Mouse (Mus musculus): Measurements from ENCODE around the gene Xbp1.
"Not testable (repeated sequence)": the region's sequence is repeated elsewhere in the genome, so short reads cannot be mapped to it uniquely, and the experiment has no call there.

The Xbp1 gene

DNA sequence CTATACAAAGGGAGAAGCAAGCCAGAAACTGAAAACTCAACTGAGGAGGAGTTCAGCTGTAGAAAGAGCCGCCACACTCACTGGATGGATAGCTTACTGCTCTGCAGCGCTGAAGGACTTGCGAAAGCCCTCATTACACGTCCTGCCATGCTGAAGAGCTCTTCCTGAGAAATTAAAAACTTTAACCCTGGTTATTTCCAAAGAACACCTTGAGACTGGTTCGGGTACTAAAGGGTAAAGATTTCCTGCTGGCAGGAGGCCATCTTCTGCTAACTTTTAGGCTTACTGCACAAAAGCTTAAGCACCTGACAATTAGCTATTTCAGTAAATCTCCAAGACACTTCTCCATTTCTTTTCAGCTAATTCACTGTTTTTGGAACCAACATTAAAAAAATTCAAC, 9.7 kb downstream of the Xbp1 start:
- no peak for DNase-seq

DNA sequence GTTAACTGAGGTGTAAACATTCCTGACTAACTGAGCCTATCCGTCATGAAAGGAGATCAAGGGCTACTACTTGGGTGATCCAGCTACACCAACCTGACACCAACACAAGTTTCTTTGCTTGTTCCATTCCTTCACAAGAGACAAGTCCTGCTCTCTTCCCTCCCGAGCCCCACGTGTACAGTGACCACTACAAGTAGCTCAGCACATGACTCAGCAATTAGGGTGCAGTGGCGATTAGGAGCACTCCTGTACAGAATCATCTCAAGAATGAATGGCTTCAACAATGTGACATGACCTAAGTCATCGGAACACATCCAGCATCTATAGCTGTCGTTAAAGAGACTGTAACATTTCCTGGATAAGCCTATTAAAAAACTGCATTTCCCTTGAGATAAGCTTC, 10.3 kb downstream of the Xbp1 start:
- DNase-seq: no peak

DNA sequence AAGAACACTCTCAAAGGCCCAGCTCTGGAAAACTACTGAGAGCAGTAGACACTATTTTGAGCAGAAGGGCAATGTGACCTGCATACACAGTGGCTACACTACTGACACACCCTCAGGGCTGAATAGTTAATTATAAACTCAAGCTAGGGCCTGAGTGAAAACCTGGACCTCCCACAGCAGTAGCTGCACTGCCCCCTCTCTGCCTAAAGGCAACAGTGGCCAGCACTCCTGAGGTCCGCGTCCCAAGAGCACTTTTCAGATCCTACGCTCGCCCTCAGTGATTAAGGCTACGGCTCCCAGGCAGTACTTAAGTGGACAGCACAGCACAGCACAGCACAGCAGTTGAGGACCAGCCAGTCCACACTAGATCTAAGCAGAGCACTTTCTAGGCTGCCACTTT, 12.6 kb downstream of the Xbp1 start:
- DNase-seq: no peak

DNA sequence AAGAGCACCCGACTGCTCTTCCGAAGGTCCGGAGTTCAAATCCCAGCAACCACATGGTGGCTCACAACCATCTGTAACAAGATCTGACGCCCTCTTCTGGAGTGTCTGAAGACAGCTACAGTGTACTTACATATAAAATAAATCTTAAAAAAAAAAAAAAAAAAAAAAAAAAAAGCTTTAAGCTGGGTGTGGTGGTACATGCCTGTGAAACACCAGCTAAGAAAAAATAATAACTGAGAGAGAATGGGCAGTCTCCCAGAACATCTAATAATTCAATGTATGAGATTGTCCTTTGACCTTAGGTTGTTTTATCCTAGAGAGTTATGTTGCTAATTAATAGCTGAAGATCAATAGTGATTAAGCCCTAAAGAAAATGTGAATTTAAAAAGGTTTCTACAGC, 17.0 kb downstream of the Xbp1 start:
- not testable (repeated sequence) for DNase-seq

DNA sequence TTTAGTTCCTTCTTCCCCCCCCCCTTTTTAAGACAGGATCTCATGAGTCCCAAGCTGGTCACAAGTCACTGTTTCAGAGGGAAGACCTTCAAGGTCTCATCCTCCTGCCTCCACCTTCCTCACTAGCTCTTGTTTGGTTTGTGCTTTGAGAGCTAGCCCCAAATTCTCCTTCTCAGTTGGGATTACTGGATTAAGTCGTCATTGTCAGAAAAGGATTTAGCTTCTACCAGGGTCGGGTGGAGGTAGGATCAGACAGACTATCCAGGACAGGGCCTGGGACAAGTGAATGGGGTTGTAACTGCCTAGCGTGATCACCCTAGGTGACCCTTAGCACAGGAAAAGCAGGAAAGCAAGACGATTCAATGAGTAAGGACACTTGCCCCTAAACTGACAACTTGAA, 19.9 kb downstream of the Xbp1 start:
- DNase-seq: no peak

DNA sequence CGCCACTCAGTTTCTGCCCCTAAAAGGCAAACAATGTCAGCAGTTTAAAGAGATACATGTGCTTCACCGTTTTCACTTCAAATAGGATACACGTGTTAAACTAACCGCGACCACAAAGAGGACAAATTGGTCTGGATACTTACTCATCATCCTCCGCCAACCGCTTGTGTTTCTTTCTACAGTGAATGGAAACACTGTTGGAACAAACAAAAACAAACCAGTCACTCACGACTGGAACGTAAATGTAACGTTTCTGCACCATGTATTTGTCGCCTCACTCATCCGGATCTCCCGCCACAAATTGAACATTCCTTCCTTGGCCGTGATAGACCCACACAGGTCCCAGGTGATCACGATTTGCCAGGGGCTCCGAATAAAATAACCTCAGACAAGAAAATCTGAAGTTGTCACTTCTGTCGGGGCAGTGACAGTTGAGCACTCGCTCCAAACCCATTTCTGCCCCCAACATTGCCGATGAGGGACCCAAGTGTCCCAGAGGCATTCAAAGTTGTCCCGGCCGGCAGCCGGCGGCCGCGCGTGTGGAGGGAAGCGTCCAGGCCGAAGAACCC, 20.9 kb downstream of the Xbp1 start:
- peak in 1 of 2 experiments; percentile 15 for DNase-seq

DNA sequence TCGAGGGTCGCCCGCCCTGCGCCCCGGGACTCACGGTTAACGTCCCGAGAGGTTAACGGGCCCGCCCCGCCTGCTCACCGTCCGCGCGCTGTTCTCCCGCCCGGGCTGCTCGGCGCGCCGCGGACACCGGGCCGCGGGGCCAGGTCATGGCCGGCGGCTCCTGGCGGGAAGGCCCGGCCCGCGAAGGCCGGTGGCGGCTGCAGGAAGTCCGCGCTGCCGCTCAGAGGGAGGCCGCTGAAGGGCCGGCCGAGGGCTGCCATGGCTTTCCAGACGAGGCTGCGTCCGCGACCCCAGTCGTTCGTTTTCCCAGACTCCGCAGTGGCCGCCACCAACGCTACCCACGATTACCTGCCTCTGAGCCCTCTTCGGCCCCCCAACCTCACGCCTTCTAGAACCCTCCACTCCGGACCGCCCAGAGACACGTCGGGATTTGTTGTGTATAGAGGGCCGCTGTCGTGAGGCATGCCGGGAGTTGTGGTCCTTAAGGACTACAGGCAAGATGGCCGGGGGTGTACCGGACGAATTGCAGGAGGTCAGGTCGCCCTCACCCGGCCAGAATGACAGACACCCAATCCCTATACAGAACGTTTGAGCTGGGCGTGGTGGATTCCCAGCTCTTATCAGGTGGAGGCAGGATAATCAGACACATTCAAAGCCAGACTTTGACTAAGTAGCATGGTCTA, 21.5 kb downstream of the Xbp1 start, which contains the start of gene Ccdc117:
Gene Ccdc117 (minus strand): TSS at position 389 of the 683 bp plus-strand sequence.
- DNase-seq: peak; percentile 85 to 91

DNA sequence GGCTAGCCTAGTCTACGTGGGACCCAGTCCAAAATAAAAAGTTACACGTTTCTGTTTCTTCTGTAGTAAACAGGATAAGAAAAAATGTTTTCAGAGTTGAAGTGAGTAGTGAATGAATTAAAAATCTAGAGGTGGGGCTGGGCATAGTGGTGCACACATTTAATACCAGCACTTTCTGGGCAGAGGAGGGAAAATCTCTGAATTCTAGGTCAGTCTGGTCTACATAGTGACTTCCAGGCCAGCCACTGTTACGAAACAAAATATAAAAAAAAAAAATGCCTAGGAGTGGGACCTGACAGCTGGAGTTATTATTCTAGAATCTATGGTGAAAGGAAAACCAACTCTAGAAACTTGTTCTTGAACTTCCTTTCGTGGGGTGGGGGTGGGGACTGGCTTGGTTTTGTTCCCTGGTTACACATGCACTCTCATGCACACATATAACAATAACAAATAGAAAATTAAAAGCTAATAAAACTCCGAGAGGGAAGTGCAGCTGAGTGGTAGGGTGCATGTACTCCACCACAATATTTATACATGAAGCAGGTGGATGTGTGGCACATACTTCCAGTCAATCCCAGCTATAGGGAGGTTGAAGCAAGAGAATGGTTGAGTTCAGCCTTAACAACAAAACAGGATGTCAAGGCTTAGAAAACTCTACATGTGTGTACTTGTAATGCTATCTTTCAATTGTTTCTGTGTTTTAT, 22.2 kb downstream of the Xbp1 start:
- no peak for DNase-seq

DNA sequence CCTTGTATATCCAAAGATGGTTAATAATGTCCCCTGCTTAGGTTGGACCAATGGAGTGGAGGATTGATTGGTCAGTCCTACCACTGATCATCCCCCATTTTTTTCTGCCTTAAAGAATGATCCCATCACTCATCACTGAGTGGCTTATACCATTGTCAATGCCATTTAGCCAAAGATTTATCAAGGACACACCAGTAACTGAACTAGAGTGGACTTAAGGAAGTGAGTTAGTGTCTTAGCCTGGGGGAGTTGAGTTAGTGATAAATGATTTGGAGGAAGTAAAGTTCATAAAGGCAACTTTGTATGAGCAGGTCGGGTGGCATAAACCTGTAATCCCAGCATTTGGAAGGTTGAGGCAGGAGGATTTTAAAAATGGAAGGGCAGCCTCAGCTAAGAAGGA, 22.8 kb downstream of the Xbp1 start:
- DNase-seq: no peak

DNA sequence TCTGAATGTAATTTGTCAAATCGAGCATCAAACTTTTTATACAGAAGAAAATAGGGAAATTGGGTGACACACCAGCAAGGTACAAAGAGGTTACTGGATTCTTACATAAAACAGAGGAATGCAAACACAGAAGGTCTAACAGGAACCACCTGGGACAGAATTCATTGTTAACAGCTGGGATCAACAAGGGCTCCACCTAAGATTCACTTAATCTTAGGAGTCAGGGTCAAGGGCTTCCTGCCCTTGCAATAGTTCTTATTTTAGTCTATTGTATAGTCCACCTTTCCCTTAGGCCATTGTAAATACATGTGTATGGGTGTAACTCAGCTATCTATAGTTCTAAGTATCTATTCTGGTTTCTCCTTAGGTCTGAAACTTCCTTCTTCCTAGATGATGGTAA, 24.2 kb downstream of the Xbp1 start:
- DNase-seq: not testable (repeated sequence)

DNA sequence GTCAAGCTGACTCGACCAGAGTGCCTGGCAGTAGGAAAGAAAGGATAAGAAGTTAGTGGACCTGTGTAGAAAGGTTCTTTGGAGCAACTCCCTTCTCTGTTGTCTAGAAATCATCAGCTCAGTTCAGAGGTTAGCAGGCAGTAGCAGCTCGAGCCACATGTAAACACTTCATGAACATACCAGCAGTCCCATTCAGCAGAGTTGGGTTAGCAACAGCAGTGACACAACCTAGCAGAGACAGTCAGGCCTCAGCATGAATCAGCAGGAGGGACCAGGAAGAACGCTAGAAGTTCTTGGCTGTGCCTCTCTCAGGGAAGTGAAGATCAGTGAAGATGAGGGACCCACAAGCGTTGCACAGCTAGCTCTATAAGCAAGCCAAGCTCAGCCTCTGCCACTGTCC, 25.0 kb downstream of the Xbp1 start:
- DNase-seq: no peak

DNA sequence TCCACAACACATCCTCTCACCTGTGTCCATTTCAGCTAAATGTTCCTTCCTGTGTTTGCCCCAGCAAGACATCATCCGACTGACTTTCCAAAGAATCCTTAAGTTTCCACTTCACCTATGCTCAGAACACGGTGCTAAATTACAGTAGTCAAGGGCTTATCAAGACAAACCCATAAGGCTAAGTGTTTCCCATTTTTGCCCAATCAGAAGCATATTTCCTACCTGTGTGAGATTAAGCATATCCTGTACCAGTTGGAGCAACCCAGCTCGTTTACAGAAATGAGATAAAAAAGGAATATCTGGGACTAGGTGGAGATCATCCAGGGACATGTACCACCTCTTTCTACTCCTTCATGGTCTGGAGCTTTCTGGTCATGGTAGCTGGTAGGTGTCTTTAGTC, 26.2 kb downstream of the Xbp1 start:
- no peak for DNase-seq

DNA sequence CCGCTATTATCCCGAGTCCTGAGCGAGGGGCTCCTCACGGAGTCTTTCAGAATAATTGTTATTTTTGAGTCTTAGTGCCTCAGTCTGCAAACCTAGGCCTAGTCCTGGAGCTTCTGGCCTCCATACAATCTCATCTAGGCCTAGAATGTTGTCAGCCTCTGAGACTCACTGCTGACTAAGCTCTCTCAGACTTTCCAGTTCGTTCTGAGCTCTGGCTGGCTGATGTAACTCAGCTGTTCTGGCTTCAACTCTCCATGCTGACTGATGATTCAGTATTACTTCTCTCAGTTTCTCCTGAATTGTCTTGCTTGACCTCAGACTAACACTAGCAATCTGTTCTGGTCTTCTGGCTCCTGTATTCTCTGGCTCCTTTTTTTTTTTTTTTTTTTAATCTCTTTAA, 31.0 kb downstream of the Xbp1 start:
- no peak for DNase-seq

DNA sequence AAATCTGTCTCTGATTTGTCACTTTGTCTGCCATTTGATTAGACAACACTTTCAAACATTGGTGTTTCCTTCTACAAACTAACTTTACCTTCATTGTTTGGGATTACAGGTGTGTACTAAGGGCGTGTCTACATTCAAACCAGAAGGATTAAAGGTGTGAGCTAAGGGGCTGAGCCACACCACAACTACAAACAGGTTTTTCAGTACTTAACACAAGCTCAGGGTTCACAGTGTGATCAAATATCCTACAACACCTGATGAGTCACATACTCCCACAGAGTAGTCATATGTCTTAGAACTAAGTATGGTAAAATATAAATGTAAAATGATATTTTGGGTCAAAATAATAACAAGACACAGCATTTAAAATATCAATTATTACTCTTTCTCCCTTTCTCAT, 31.5 kb downstream of the Xbp1 start:
- DNase-seq: no peak

DNA sequence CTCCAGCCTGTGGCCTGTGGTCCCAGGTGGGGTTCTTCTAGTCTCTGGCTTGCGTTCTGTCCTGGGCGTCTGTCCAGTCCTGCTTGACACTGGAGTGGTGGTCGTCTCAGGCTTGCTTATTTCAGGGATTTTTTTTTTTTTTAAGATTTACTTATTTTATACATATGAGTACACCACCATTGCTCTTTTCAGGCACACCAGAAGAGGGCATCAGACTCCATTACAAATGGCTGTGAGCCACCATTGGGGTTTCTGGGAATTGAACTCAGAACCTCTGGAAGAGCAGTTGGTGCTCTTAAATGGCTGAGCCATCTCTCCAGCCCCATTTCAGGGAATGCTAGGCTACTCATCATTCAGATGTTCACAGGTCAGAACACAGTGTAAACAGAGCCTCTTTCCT, 39.8 kb downstream of the Xbp1 start:
- no peak for DNase-seq

DNA sequence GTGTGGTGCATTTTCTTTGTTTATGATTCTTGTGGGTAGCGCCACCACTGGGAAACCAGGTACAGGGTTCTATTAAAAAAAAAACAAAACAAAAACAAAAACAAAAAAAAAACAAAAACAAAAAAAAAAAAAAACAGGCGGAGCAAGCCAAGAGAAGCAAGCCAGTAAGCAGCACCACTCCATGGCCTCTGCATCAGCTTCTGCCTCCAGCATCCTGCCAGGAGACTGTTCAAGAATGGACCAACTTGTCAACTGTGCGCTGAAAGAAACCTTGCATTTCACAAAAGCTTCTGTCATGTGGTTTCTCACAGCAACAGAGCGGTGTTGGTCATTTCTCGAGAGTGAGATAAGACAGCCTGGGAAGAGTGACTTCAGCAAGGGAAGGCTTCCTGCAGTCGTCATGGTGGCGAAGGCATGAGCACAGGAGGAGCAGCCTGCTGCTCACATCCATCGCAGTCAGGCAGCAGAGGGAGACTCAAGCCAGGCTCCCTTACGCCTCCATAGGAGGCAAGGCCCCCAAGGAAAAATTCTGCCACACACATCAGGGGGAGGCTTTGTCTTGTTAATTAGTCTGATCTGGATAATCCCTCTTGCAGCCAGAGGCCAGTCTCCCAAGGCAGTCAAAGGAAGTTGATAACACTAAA, 42.3 kb downstream of the Xbp1 start:
- no peak for DNase-seq

DNA sequence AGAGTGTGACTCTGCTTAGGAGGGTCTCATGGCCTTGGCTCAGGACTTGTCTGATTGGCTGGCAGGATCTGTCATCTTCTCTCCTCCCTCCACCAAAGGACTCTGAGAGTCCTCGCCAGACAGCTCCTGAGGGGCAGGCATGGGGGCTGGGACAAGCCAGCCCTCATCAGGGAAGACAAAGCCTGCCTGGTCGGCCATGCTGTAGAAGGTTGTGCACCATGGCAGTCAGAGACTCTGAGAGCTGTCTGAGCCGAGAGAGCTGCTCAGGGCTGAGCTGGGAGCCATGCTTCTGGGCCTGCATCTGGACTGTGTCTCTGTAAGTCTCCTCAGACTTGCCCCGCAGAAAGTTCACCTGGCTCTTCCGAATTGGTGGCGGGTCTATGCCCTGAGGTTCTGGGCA, 43.4 kb downstream of the Xbp1 start:
- no peak for DNase-seq

DNA sequence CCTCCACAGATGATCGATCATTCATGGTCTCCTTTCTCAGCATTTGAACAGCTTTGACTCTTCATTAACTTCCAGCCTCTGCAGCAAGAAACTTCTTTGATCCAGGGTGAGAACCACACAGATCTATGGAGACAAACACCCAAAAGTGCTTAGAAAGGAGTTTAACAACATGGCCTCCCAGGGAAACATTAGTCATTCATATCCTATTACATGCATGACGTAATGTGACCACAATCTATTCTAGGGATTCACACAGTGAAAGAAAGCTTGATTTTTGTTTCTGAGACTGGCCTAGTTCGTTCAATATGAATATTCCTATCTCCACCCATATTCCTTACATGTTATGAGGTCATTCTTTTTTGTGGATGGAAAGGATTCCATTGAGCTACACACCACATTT, 45.1 kb downstream of the Xbp1 start:
- DNase-seq: no peak

DNA sequence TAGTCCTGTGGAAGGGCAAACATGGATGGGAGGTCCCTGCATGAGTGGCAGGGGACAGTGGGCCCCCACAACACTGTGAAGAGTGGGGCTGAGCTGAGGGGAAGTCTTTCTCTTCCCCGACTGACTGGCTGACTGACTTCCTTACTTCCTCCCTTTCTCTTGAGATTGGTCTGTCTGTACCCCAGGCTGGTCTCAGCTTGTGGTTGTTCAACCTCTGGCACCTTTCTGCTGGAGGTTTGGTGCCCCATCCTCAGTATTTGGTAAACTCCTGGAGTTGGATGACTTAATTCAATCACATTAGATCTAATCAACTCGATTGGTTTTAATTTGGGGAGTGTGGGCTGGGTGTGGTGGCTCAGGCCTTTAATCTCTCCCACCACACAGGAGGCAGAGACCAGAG, 46.0 kb downstream of the Xbp1 start:
- no peak for DNase-seq

DNA sequence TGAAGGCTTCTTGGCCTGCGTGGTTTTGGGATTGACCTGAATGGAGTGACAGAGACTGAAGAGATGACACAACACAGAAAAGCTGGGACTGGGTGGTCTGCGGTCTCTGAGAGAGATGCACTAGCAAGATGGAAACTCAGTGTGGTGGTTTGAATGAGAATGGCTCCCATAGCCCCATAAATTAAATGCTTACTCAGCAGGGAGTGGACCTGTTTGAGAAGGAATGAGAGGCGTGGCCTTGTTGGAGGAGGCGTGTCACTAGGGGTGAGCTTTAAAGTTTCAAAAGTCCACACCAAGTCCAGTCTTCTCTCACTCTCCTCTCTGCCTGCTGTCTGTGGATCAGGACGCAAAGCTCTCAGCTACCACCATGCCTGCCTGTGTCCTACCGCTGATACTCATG, 47.2 kb downstream of the Xbp1 start:
- DNase-seq: no peak

DNA sequence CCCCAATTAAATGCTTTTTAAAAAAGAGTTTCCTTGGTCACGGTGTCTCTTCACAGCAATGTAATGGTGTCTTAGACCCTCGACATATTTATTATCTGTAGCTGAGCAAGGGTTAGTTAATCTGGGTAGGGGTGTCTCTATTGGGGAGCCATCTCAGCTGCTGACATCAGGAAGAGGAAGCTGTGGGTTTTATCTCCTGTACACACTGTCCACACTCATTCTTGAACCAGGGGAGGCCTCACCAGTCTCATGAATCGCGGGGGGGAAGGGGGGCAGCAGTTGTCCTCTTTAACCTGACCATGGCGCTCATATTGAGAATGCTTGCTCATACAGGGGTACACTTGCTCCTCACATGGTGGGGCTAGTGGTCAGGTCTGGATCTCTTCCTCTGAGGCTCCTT, 47.6 kb downstream of the Xbp1 start:
- no peak for DNase-seq

DNA sequence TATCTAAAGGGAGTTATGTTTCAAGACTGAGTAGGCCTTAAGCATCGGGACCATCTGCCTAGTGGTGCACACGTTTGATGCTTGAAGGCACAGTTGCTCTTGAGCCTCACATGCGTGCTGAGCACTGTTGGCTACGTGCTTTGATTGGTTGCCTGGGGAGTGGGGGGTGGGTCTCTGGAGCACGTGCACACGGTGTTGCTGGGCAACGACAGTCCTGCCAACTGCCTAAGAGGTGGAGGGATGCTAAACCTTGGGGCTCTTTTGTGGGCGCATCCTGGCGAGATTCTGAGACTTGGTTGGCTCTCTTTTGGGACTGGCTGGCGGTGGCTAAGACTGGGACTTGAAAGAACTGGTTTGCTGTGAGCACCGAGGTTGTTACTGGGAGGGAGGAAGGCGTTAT, 49.0 kb downstream of the Xbp1 start, which contains the start of gene Ankrd36:
Gene Ankrd36 (plus strand): TSS at position 211 of the 400 bp plus-strand sequence.
- no peak for DNase-seq

DNA sequence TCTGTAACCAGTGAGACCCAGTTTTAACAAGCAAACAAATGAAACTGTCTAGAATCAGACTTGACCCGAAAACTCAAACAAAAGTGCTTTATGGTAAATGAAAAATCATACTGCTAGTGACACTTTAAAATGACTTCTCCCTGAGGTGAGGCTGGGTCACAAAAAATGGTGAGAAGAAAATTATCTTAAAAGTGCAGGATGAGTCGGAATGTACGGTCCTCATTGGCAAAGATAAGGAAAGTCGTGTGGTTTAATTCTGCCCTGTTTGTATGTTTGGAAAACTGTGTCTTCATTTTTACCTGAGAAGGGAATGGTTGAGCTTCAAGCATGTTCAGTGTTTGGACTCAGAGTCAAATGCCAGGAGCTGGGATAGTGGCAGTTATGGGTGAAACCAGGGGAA, 51.4 kb downstream of the Xbp1 start:
- DNase-seq: no peak

DNA sequence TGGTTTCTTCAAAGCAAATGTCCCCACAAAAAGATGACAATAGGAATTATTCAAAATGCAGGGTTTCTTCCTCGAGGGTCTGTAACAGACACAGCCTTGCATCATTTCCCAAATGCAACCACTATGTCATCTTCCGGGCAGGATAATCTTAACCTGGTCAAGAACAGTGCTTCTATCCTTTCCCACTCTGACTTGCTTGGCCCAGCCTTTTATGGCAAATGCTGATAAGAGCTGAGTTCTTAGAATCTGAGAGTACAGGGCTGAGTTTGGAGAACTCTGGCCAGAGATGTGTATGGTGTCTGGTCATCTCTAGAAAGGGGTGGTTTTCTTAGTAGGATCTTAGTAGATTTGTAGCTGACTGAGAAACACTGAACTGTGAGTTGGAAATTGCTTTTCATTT, 53.4 kb downstream of the Xbp1 start:
- no peak for DNase-seq

Data from thymus, postnatal 36 days (tissue).